Mouse (Mus musculus): Measurements from ENCODE around the gene Zbtb12.

- TF ChIP-seq TCF12 (IDR thresholded peaks at IDR 0.05; ENCODE audit: insufficient read depth, poor library complexity, severe bottlenecking) (no peak), USF1 (IDR thresholded peaks at IDR 0.05; ENCODE audit: low read depth) (no peak), POLR2A (IDR thresholded peaks at IDR 0.05; ENCODE audit: insufficient read length, low read depth) (no peak), REST (IDR thresholded peaks at IDR 0.05; ENCODE audit: insufficient read depth, insufficient read length) (no peak)
These were observed 5.0 kb upstream of the Zbtb12 start for GRCm38 (mm10) chr17:34874321-34874720.
